ENCODE assay signal across 18 mouse cellular contexts in the genomic region with DNA sequence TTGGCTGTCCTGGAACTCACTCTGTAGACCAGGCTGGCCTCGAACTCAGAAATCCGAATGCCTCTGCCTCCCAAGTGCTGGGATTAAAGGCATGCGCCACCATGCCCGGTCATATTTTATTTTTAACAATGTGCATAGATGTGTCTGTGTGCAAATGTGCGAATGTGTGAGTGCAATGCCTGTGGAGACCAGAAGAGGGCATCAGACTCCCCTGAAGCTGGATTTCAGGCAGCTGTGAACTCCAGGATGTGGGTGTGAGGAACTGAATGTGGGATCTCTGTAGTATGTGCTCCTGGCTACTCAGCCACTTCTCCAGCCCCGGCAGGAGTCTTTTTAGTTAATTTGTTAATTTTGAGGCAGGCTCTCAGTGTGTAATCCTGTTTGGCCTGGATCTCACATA. TPM values are rescaled to one million over a fixed set of nuclear protein-coding genes. Genes with fewer than 3 reads are reported as not detected.
DNase-seq lines count a peak whose midpoint lies in the region; ATAC-seq and TF ChIP-seq lines count a peak whose summit lies in the region.
"Had no signal": no experiment of that assay in that cellular context is flagged by ENCODE, and none has a peak within 500 bp of the region (broad histone marks: within the 10 kb centered on the region; RNA-seq: fewer than 3 reads in every experiment).

No protein-coding gene starts in this region.

- no peak overlapping the region for H3K4me3 ChIP-seq in kidney, adult 2 months (ENCODE audit: insufficient read depth, low read depth, low read length)
- no peak overlapping the region for H3K4me3 ChIP-seq in CH12.LX (replicated peaks in 1 of 3; ENCODE audit: low read depth in 2 of 3, low read length in 2 of 3, poor library complexity in 1 of 3)
- H3K4me3 ChIP-seq: embryonic facial prominence, embryonic 13.5 days; limb, embryonic 15.5 days had no signal

- H3K4me2 ChIP-seq in CH12.LX (ENCODE audit: insufficient read depth, low read depth, poor library complexity, severe bottlenecking) = no peak overlapping the region
- H3K4me2 ChIP-seq: embryonic facial prominence, embryonic 13.5 days; limb, embryonic 15.5 days; midbrain, embryonic 11.5 days had no signal

- peaks cover 11% of the 10 kb centered on the region for H3K9me3 ChIP-seq in CH12.LX (replicated peaks; ENCODE audit: low read length)
- H3K9me3 ChIP-seq: limb, embryonic 15.5 days had no signal

- ATAC-seq in common myeloid progenitor, adult 5-6 weeks (replicated peaks; ENCODE audit: low read depth, poor library complexity, severe bottlenecking) = peak; percentile 48; the same call in 1 of the 2 replicates
- ATAC-seq: forebrain, embryonic 14.5 days had no signal

- no peak for DNase-seq in kidney, adult 2 months
- DNase-seq in kidney, adult 9 months = no peak
- DNase-seq in 3T3-L1 (ENCODE audit: low read depth, low spot score) (peak; percentile 39), CH12.LX (ENCODE audit: extremely low read depth) (no peak)
- no peak for DNase-seq in embryo, embryonic 11 days
- no peak for DNase-seq in lung, postnatal 10 days
- DNase-seq: adrenal gland, postnatal 14 days; cerebellum, adult 9-11 months had no signal

- H3K79me2 ChIP-seq in CH12.LX (replicated peaks; ENCODE audit: control insufficient read depth, extremely low read depth, insufficient read depth, poor library complexity, severe bottlenecking) = no peaks in the 10 kb centered on the region

- dilution Hi-C loops in CH12.LX (cut with MboI; ENCODE audit: extremely low pct_ligation_motif_present, extremely low pct_unique_long_range_greater_than_20kb, low sequenced_read_pairs) = no loop called here

- TF ChIP-seq RAD21 in CH12.LX (IDR thresholded peaks at IDR 0.05; ENCODE audit: low read depth, low read length) = no peak; the same call in 1 of the 2 replicates

- TF ChIP-seq EP300 in CH12.LX (IDR thresholded peaks at IDR 0.05; ENCODE audit: low read length) = no peak

- no peak overlapping the region for H3K27ac ChIP-seq in kidney, adult 2 months (ENCODE audit: insufficient read depth, low read depth, low read length)
- H3K27ac ChIP-seq in CH12.LX (ENCODE audit: insufficient read depth, low read depth) = no peak overlapping the region
- H3K27ac ChIP-seq: embryonic facial prominence, embryonic 13.5 days; limb, embryonic 15.5 days had no signal

- TF ChIP-seq CTCF in kidney, adult 2 months (conservative IDR thresholded peaks at IDR 0.05; ENCODE audit: insufficient read depth, insufficient read length, low read depth, low read length) = peak; percentile 34
- peak; percentile 10 to 33; a peak in 2 of 4 replicates for TF ChIP-seq CTCF in CH12.LX (conservative IDR thresholded peaks at IDR 0.05 in 1 of 2, IDR thresholded peaks at IDR 0.05 in 1 of 2; ENCODE audit: low read depth in 2 of 2, low read length in 2 of 2)

- no peak overlapping the region for H3K9ac ChIP-seq in CH12.LX (ENCODE audit: insufficient read depth, low read depth)
- H3K9ac ChIP-seq: embryonic facial prominence, embryonic 13.5 days; limb, embryonic 15.5 days had no signal

- no peaks in the 10 kb centered on the region for H3K27me3 ChIP-seq in kidney, adult 2 months (replicated peaks; ENCODE audit: control insufficient read depth, insufficient read depth, low read length)
- H3K27me3 ChIP-seq in CH12.LX (replicated peaks) = peaks cover 17% of the 10 kb centered on the region
- H3K27me3 ChIP-seq: limb, embryonic 15.5 days had no signal

- no peaks in the 10 kb centered on the region for H3K4me1 ChIP-seq in kidney, adult 2 months (ENCODE audit: control insufficient read depth, insufficient read depth, low read length)
- H3K4me1 ChIP-seq in CH12.LX (ENCODE audit: control insufficient read depth in 1 of 2, insufficient read depth in 2 of 2) = peaks cover 0 to 2% of the 10 kb centered on the region in 2 experiments; a peak in 1 of 4 replicates
- H3K4me1 ChIP-seq: embryonic facial prominence, embryonic 13.5 days; limb, embryonic 15.5 days had no signal

- no peaks in the 10 kb centered on the region for H3K36me3 ChIP-seq in kidney, adult 2 months (ENCODE audit: control insufficient read depth, insufficient read depth, low read length)
- no peaks in the 10 kb centered on the region for H3K36me3 ChIP-seq in CH12.LX (replicated peaks in 1 of 2; ENCODE audit: control insufficient read depth in 1 of 2, insufficient read depth in 1 of 2, low read length in 1 of 2)
- H3K36me3 ChIP-seq: embryonic facial prominence, embryonic 13.5 days; limb, embryonic 15.5 days had no signal

- TF ChIP-seq POLR2A in kidney, adult 2 months (IDR thresholded peaks at IDR 0.05; ENCODE audit: low read depth, low read length) = no peak
- TF ChIP-seq POLR2A in CH12.LX (IDR thresholded peaks at IDR 0.05; ENCODE audit: low read depth, low read length) = no peak

- whole genome bisulfite sequencing in kidney, adult 2 months = 81% methylated on average over 6 of the region's 6 CpGs

- in situ Hi-C loops in CH12.LX (cut with MboI; ENCODE audit: low pct_ligation_motif_present, low pct_unique_long_range_greater_than_20kb, low sequenced_read_pairs) = loop anchor here (5.0 to 10.0 kb wide), 2 partner anchors 121 to 263 kb away; a partner anchor contains a TSS

TF ChIP-seq in CH12.LX, 34 proteins besides CTCF, POLR2A, EP300 and RAD21:
- TF ChIP-seq KAT2A (IDR thresholded peaks at IDR 0.05; ENCODE audit: insufficient replicate concordance, low read length) (no peak), CHD1 (IDR thresholded peaks at IDR 0.05; ENCODE audit: low read depth, low read length) (no peak), JUN (IDR thresholded peaks at IDR 0.05; ENCODE audit: insufficient read depth, low read depth, low read length) (no peak), SIN3A (IDR thresholded peaks at IDR 0.05; ENCODE audit: low read length) (no peak), USF1 (IDR thresholded peaks at IDR 0.05; ENCODE audit: low read depth, low read length) (no peak), ZC3H11A (IDR thresholded peaks at IDR 0.05; ENCODE audit: low read depth, low read length) (no peak), MAFK (IDR thresholded peaks at IDR 0.05; ENCODE audit: insufficient replicate concordance, low read length) (no peak), USF2 (conservative IDR thresholded peaks at IDR 0.05; ENCODE audit: low read depth, low read length) (no peak), RCOR1 (conservative IDR thresholded peaks at IDR 0.05; ENCODE audit: low read depth, low read length) (no peak)

RNA-seq across cellular contexts. Expression of a gene that starts 6.4 kb away (rescaled TPM):
- 80.2 and 90.1 TPM in 2 replicates for polyA plus RNA-seq in kidney, adult 2 months (2012; rRNA removed)
- total RNA-seq in CH12.LX (2012; rRNA removed) = 55.1 and 61.6 TPM in 2 replicates
- total RNA-seq in CH12.LX (2014; rRNA removed) = 29.0 TPM in 2 replicates
- 71.1 and 83.3 TPM in 2 replicates for polyA plus RNA-seq in CH12.LX (2012; ENCODE audit: insufficient read length, low read depth)
- total RNA-seq in common myeloid progenitor, adult 5-6 weeks (2017) = 58.2 and 59.6 TPM in 2 replicates

RNA-seq across cellular contexts. Expression of a gene that starts 12.9 kb away (rescaled TPM):
- polyA plus RNA-seq in kidney, adult 2 months (2012; rRNA removed) = 0.81 and 1.0 TPM in 2 replicates
- total RNA-seq in CH12.LX (2012; rRNA removed) (not detected in 2 replicates), CH12.LX (2014; rRNA removed) (not detected in 2 replicates)
- not detected in 2 replicates for polyA plus RNA-seq in CH12.LX (2012; ENCODE audit: insufficient read length, low read depth)
- not detected in 2 replicates for total RNA-seq in common myeloid progenitor, adult 5-6 weeks (2017)
- total RNA-seq: adrenal gland, postnatal 14 days; layer of hippocampus, postnatal 14 days; neutrophil, adult 5-6 weeks had no signal
- polyA plus RNA-seq: embryonic facial prominence, embryonic 13.5 days; forebrain, embryonic 14.5 days; kidney, embryonic 14.5 days; spleen, adult 2 months; thymus, postnatal 0 days had no signal

RNA-seq across cellular contexts. Expression of a gene that starts 19.4 kb away (rescaled TPM):
- 48.3 and 57.5 TPM in 2 replicates for polyA plus RNA-seq in kidney, adult 2 months (2012; rRNA removed)
- total RNA-seq in CH12.LX (2012; rRNA removed) (0.04 and 0.25 TPM in 2 replicates), CH12.LX (2014; rRNA removed) (not detected in 2 replicates)
- polyA plus RNA-seq in CH12.LX (2012; ENCODE audit: insufficient read length, low read depth) = 0.08 TPM in 1 of 2 replicates, not detected in the other
- total RNA-seq in common myeloid progenitor, adult 5-6 weeks (2017) = 1.3 and 1.8 TPM in 2 replicates
- polyA plus RNA-seq: forebrain, embryonic 14.5 days had no signal

RNA-seq across cellular contexts. Expression of a gene that starts 55.8 kb away (rescaled TPM):
- polyA plus RNA-seq in kidney, adult 2 months (2012; rRNA removed) = 3.3 and 4.4 TPM in 2 replicates
- 0.38 and 1.5 TPM in 2 replicates for total RNA-seq in CH12.LX (2012; rRNA removed)
- not detected in 2 replicates for total RNA-seq in CH12.LX (2014; rRNA removed)
- not detected in 2 replicates for polyA plus RNA-seq in CH12.LX (2012; ENCODE audit: insufficient read length, low read depth)
- total RNA-seq in common myeloid progenitor, adult 5-6 weeks (2017) = not detected in 2 replicates
